Mouse (Mus musculus) lung, embryonic 15.5 days (tissue): ENCODE data around the gene Gas8. TPM values are rescaled to one million over a fixed set of nuclear protein-coding genes. Genes with fewer than 3 reads are reported as not detected.
"Not testable (repeated sequence)": the region's sequence is repeated elsewhere in the genome, so short reads cannot be mapped to it uniquely, and the experiment has no call there.

Source experiments
- ATAC-seq: fragments of 200-750 bp; cut with Nextera tagmentation; 2 replicates; pipeline ENCODE4 v1.8.0; 2017; ENCODE audit warnings: moderate number of reproducible peaks, borderline replicate concordance; ENCODE audit not compliant: low FRiP score, low TSS enrichment; ENCODE audit errors: extremely low read depth
- H3K27ac ChIP-seq: fragments of 300-500 bp; sonication (generic); 2 replicates; pipeline ENCODE4 v1.5.1; 2015; ENCODE audit warnings: moderate library complexity, mild to moderate bottlenecking, inconsistent platforms
- H3K27me3 ChIP-seq: fragments of 300-500 bp; sonication (generic); 2 replicates; pipeline ENCODE4 v1.6.1; 2015; ENCODE audit warnings: inconsistent platforms
- H3K36me3 ChIP-seq: fragments of 300-500 bp; sonication (generic); 2 replicates; pipeline ENCODE4 v1.6.1; 2015; ENCODE audit warnings: inconsistent platforms
- H3K4me1 ChIP-seq: fragments of 300-500 bp; sonication (generic); 2 replicates; pipeline ENCODE4 v1.6.1; 2015; ENCODE audit warnings: inconsistent platforms
- H3K4me2 ChIP-seq: fragments of 300-500 bp; sonication (generic); 2 replicates; pipeline ENCODE4 v1.6.1; 2015; ENCODE audit warnings: inconsistent platforms, mild to moderate bottlenecking, moderate library complexity
- H3K4me3 ChIP-seq: fragments of 300-500 bp; sonication (generic); 2 replicates; pipeline ENCODE4 v1.5.1; 2015; ENCODE audit warnings: mild to moderate bottlenecking, inconsistent platforms
- H3K9ac ChIP-seq: fragments of 300-500 bp; sonication (generic); 2 replicates; pipeline ENCODE4 v1.6.1; 2015; ENCODE audit warnings: inconsistent platforms
- H3K9me3 ChIP-seq: fragments of 300-500 bp; sonication (generic); 2 replicates; pipeline ENCODE4 v1.6.1; 2016; ENCODE audit warnings: inconsistent platforms
- WGBS: fragments of 180-500 bp; shearing (Covaris S2); methylation state at CpG from one replicate; pipeline ENCODE4 v1.1.7; 2015; 5-methylcytosine and 5-hydroxymethylcytosine counted together
- polyA plus RNA-seq: library from polyadenylated mRNA; unstranded; fragments of >200 nt; fragmentation: Nextera tagmentation; extraction: Ambion mirVana; gene quantifications from 2 replicates; pipeline ENCODE4 v1.2.1, GENCODE M21; 2015

The Gas8 gene
- polyA plus RNA-seq, 1 experiment from 2014 or later, result 29.8 TPM

- WGBS, result 25% methylated on average over 10 of the region's 10 CpGs
- peaks cover 22% of the 10 kb centered on the region for H3K36me3 ChIP-seq
- ATAC-seq, result no peak
Observed at GRCm38 (mm10) chr8:123518172-123518571, 462 bp upstream of the Gas8 start.

GRCm38 (mm10) chr8:123520048-123520447 lies 1.4 kb downstream of the Gas8 start:
- H3K27ac ChIP-seq, H3K4me2 ChIP-seq, H3K4me3 ChIP-seq, H3K9ac ChIP-seq, H3K9me3 ChIP-seq, ATAC-seq: not testable (repeated sequence)
- WGBS, result 62% methylated on average over 1 of the region's 1 CpGs
- H3K4me1 ChIP-seq, result peaks cover 14% of the 10 kb centered on the region
- H3K36me3 ChIP-seq, result peaks cover 38% of the 10 kb centered on the region
- peaks cover 22% of the 10 kb centered on the region for H3K27me3 ChIP-seq

More at GRCm38 (mm10) chr8:123518172-123518571, 462 bp upstream of the Gas8 start:
- no peaks in the 10 kb centered on the region for H3K9me3 ChIP-seq
- no peak overlapping the region for H3K27ac ChIP-seq
- peaks cover 23% of the 10 kb centered on the region for H3K4me1 ChIP-seq
- peak overlapping the region; percentile 86 for H3K4me3 ChIP-seq
- peaks cover 41% of the 10 kb centered on the region for H3K27me3 ChIP-seq
- 0 out of 2 replicates have a peak overlapping the region, but pooled peaks have one; percentile 27 for H3K9ac ChIP-seq
- H3K4me2 ChIP-seq, result peak overlapping the region; percentile 67

GRCm38 (mm10) chr8:123527720-123528489 lies 9.3 kb downstream of the Gas8 start:
- no peak for ATAC-seq
- Histone ChIP-seq H3K4me1 (no peaks in the 10 kb centered on the region), H3K4me2 (no peak overlapping the region), H3K36me3 (peaks cover 95% of the 10 kb centered on the region), H3K27ac (no peak overlapping the region), H3K4me3 (no peak overlapping the region), H3K27me3 (no peaks in the 10 kb centered on the region), H3K9me3 (no peaks in the 10 kb centered on the region), H3K9ac (no peak overlapping the region)
- 83% methylated on average over 25 of the region's 25 CpGs for WGBS

GRCm38 (mm10) chr8:123536242-123536989 lies 17.8 kb downstream of the Gas8 start:
- Histone ChIP-seq H3K9me3 (no peaks in the 10 kb centered on the region), H3K36me3 (peaks cover 45% of the 10 kb centered on the region), H3K9ac (no peak overlapping the region), H3K4me1 (no peaks in the 10 kb centered on the region), H3K27ac (no peak overlapping the region), H3K27me3 (peaks cover 12% of the 10 kb centered on the region; the same call in 1 of the 2 replicates), H3K4me2 (no peak overlapping the region), H3K4me3 (no peak overlapping the region)
- 88% methylated on average over 9 of the region's 9 CpGs for WGBS
- no peak for ATAC-seq

GRCm38 (mm10) chr8:123536990-123537380 lies 18.4 kb downstream of the Gas8 start:
- ATAC-seq, result no peak
- peaks cover 40% of the 10 kb centered on the region for H3K36me3 ChIP-seq
- H3K4me2 ChIP-seq, result no peak overlapping the region
- H3K9me3 ChIP-seq, result no peaks in the 10 kb centered on the region
- H3K4me3 ChIP-seq, result no peak overlapping the region
- no peak overlapping the region for H3K9ac ChIP-seq
- no peak overlapping the region for H3K27ac ChIP-seq
- no peaks in the 10 kb centered on the region for H3K4me1 ChIP-seq
- WGBS, result 37% methylated on average over 10 of the region's 10 CpGs
- H3K27me3 ChIP-seq, result peaks cover 12% of the 10 kb centered on the region; the same call in 1 of the 2 replicates

- ATAC-seq, H3K9me3 ChIP-seq, H3K9ac ChIP-seq, H3K4me3 ChIP-seq, H3K27ac ChIP-seq, H3K4me2 ChIP-seq, H3K4me1 ChIP-seq: not testable (repeated sequence)
- WGBS, result 73% methylated on average over 6 of the region's 14 CpGs
- H3K27me3 ChIP-seq, result peaks cover 12% of the 10 kb centered on the region; the same call in 1 of the 2 replicates
- H3K36me3 ChIP-seq, result peaks cover 33% of the 10 kb centered on the region
Observed at GRCm38 (mm10) chr8:123537641-123538040, 19.0 kb downstream of the Gas8 start.

GRCm38 (mm10) chr8:123564221-123564620 lies 45.6 kb downstream of the Gas8 start:
- not testable (repeated sequence) for H3K36me3 ChIP-seq, H3K4me2 ChIP-seq, H3K9me3 ChIP-seq, ATAC-seq, H3K27ac ChIP-seq, H3K4me3 ChIP-seq, H3K9ac ChIP-seq, H3K4me1 ChIP-seq, H3K27me3 ChIP-seq
- no CpG with 5 or more reads among the region's 45 CpGs for WGBS

GRCm38 (mm10) chr8:123575386-123575785 lies 56.8 kb downstream of the Gas8 start:
- 63% methylated on average over 5 of the region's 10 CpGs for WGBS
- not testable (repeated sequence) for H3K9ac ChIP-seq, H3K4me2 ChIP-seq, H3K36me3 ChIP-seq, H3K27ac ChIP-seq, H3K4me3 ChIP-seq, H3K9me3 ChIP-seq, ATAC-seq, H3K27me3 ChIP-seq, H3K4me1 ChIP-seq

Other genes starting within 250 kb of the Gas8 start
- gene Fanca, start 200.3 kb upstream of the Gas8 start, polyA plus RNA-seq, result 29.0 and 30.0 TPM in 2 replicates
- 1.3 and 1.4 TPM in 2 replicates for gene Spire2, start 186.1 kb upstream of the Gas8 start, polyA plus RNA-seq
- gene Tcf25, start 145.1 kb upstream of the Gas8 start, polyA plus RNA-seq, result 143 and 162 TPM in 2 replicates
- not detected in 2 replicates for gene Mc1r, start 111.7 kb upstream of the Gas8 start, polyA plus RNA-seq
- gene Tubb3, start 107.4 kb upstream of the Gas8 start, polyA plus RNA-seq, result 4.6 and 11.4 TPM in 2 replicates
- gene Def8, start 95.3 kb upstream of the Gas8 start, polyA plus RNA-seq, result 29.7 and 31.1 TPM in 2 replicates
- gene Afg3l1, start 40.9 kb upstream of the Gas8 start, polyA plus RNA-seq, result 48.2 and 50.5 TPM in 2 replicates
- 1.9 and 2.4 TPM in 2 replicates for gene Dbndd1, start 3.4 kb upstream of the Gas8 start, polyA plus RNA-seq
- 7.9 and 9.3 TPM in 2 replicates for gene Rhou, start 135.1 kb downstream of the Gas8 start, polyA plus RNA-seq